Mouse (Mus musculus) left cerebral cortex, adult 8-10 months (tissue): ENCODE data around the gene Olfr686. TPM values are rescaled to one million over a fixed set of nuclear protein-coding genes. Genes with fewer than 3 reads are reported as not detected.

Experiments
- DNase-seq, 2 experiments: peaks; one replicate each; pipeline ENCODE4 v3.0.0; 2022; ENCODE audit warnings: low spot score in 2 of 2
- total RNA-seq, 4 experiments: library from RNA; stranded (reverse); gene quantifications; 2 replicates each; pipeline ENCODE4 v1.2.4; 2022

Olfr686 gene
- total RNA-seq = not detected

- DNase-seq = no peak
Measured at GRCm38 (mm10) chr7:105207385-105207784, at the start of gene Olfr686. Gene Olfr686 (minus strand): TSS chr7:105207485.

- DNase-seq = no peak
Measured at GRCm38 (mm10) chr7:105256656-105257055, 49.4 kb upstream of the Olfr686 start.

- DNase-seq = no peak
Measured at GRCm38 (mm10) chr7:105248197-105248596, 40.9 kb upstream of the Olfr686 start.

- no peak for DNase-seq
Measured at GRCm38 (mm10) chr7:105247671-105248070, 40.4 kb upstream of the Olfr686 start.

- no peak for DNase-seq
Measured at GRCm38 (mm10) chr7:105229386-105229785, 22.1 kb upstream of the Olfr686 start.

GRCm38 (mm10) chr7:105228138-105228537 is 20.9 kb upstream of the Olfr686 start:
- DNase-seq = no peak

GRCm38 (mm10) chr7:105226703-105227102 is 19.4 kb upstream of the Olfr686 start:
- no peak for DNase-seq

- no peak for DNase-seq
Measured at GRCm38 (mm10) chr7:105226072-105226471, 18.8 kb upstream of the Olfr686 start.

GRCm38 (mm10) chr7:105218281-105218680 is 11.0 kb upstream of the Olfr686 start:
- no peak for DNase-seq

GRCm38 (mm10) chr7:105214761-105215160 is 7.5 kb upstream of the Olfr686 start:
- no peak for DNase-seq

- DNase-seq = no peak
Measured at GRCm38 (mm10) chr7:105185912-105186311, 21.4 kb downstream of the Olfr686 start, which contains the start of gene Olfr685. Gene Olfr685 (minus strand): TSS chr7:105186012.

- no peak for DNase-seq
Measured at GRCm38 (mm10) chr7:105170773-105171172, 36.5 kb downstream of the Olfr686 start.

- DNase-seq = no peak
Measured at GRCm38 (mm10) chr7:105163553-105163952, 43.7 kb downstream of the Olfr686 start, which contains the start of gene Olfr684. Gene Olfr684 (minus strand): TSS chr7:105163653.

Other genes with a start within 250 kb of the Olfr686 start
- gene Olfr670, start 244.9 kb downstream of the Olfr686 start, total RNA-seq = not detected
- gene Olfr671, start 228.4 kb downstream of the Olfr686 start, total RNA-seq = not detected
- gene Olfr672, start 205.5 kb downstream of the Olfr686 start, total RNA-seq = not detected
- not detected for gene Olfr675, start 179.0 kb downstream of the Olfr686 start, total RNA-seq
- not detected for gene Olfr676, start 174.8 kb downstream of the Olfr686 start, total RNA-seq
- not detected for gene Olfr677, start 156.1 kb downstream of the Olfr686 start, total RNA-seq
- gene Olfr678, start 143.0 kb downstream of the Olfr686 start, total RNA-seq = not detected
- gene Olfr679, start 126.3 kb downstream of the Olfr686 start, total RNA-seq = not detected
- gene Olfr680-ps1, start 114.7 kb downstream of the Olfr686 start, total RNA-seq = not detected
- not detected for gene Olfr681, start 90.6 kb downstream of the Olfr686 start, total RNA-seq
- not detected for gene Olfr683, start 60.5 kb downstream of the Olfr686 start, total RNA-seq
- gene Olfr684, start 43.8 kb downstream of the Olfr686 start, total RNA-seq = not detected
- gene Olfr685, start 21.5 kb downstream of the Olfr686 start, total RNA-seq = not detected
- not detected for gene Olfr688, start 80.6 kb upstream of the Olfr686 start, total RNA-seq
- not detected for gene Olfr689, start 103.7 kb upstream of the Olfr686 start, total RNA-seq
- under 1 TPM; 0.27 to 0.57 (median 0.40) TPM for gene Olfr690, start 126.6 kb upstream of the Olfr686 start, total RNA-seq
- gene Olfr691, start 134.8 kb upstream of the Olfr686 start, total RNA-seq = 1 to 10 TPM in 2 of 4 experiments, under 1 TPM in 2; 0.63 to 1.3 (median 0.86) TPM
- not detected for gene Olfr692, start 160.7 kb upstream of the Olfr686 start, total RNA-seq
- gene Gm5901, start 167.6 kb upstream of the Olfr686 start, total RNA-seq = not detected
- gene Fam160a2, start 192.6 kb upstream of the Olfr686 start, total RNA-seq = 10 to 100 TPM; 64.6 to 72.6 (median 70.9) TPM
- gene Cnga4, start 197.1 kb upstream of the Olfr686 start, total RNA-seq = 1 to 10 TPM in 2 of 4 experiments, under 1 TPM in 2; 0.98 to 2.0 (median 1.1) TPM
- 10 to 100 TPM; 47.6 to 57.7 (median 52.5) TPM for gene Cckbr, start 218.2 kb upstream of the Olfr686 start, total RNA-seq